Mouse (Mus musculus) kidney, adult 2 months (tissue): ENCODE measurements around the gene Sephs1.

ENCODE experiments used
- CTCF ChIP-seq: fragments of 200-500 bp; conservative IDR thresholded peaks from 2 replicates; pipeline ENCODE4 v1.5.1; 2011; ENCODE audit warnings: low read depth, mild to moderate bottlenecking, control low read depth, low read length, moderate library complexity, mixed read lengths; ENCODE audit not compliant: insufficient read depth, insufficient read length
- POLR2A ChIP-seq: fragments of 200-500 bp; IDR thresholded peaks from one replicate; pipeline ENCODE4 v1.6.1; 2011; ENCODE audit warnings: low read depth, low read length, control low read depth

GRCm38 (mm10) chr2:4849449-4849848 is 31.9 kb upstream of the Sephs1 start:
- no peak for TF ChIP-seq CTCF
- TF ChIP-seq POLR2A, result no peak
